Mouse (Mus musculus) testis, adult 2 months (tissue): ENCODE data around the gene Gpr137.

Experiments
- CTCF ChIP-seq: fragments of 200-500 bp; IDR thresholded peaks from 2 replicates; pipeline ENCODE4 v1.5.1; 2012; ENCODE audit warnings: low read depth, mild to moderate bottlenecking, inconsistent platforms, low read length, moderate library complexity; ENCODE audit not compliant: control insufficient read depth, insufficient read depth, insufficient replicate concordance
- POLR2A ChIP-seq: fragments of 200-500 bp; IDR thresholded peaks from 2 replicates; pipeline ENCODE4 v1.6.1; 2012; ENCODE audit warnings: low read depth, mild to moderate bottlenecking, inconsistent platforms, low read length, moderate library complexity; ENCODE audit not compliant: control insufficient read depth

DNA sequence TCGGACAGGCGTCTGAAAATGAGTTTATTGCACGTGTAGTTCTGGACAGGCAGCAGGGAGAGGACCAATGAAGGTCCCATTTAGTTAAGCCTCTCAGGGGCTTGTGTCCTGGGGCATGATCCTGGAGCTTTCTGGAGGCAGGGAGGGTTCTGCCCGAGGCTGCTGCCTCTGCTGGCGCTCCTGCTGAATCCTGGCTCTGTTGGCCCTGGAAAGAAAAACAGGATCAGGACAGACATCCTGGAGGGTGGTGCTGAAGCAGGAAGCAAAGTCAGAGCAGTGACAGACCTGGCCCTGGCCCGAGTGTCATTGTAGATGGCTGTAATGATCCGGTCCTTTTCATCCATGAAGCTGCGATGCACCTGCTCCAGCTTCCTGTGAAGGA lies 45.6 kb upstream of the Gpr137 start:
- no peak for TF ChIP-seq CTCF
- no peak for TF ChIP-seq POLR2A
